Mouse (Mus musculus) 3T3-L1 (cell line): ENCODE data around the gene Pou5f1.

Source experiments
- DNase-seq: peaks from one replicate; pipeline ENCODE4 v3.0.0-alpha.2; 2015; ENCODE audit warnings: low read depth, low spot score

Gene Pou5f1

DNA sequence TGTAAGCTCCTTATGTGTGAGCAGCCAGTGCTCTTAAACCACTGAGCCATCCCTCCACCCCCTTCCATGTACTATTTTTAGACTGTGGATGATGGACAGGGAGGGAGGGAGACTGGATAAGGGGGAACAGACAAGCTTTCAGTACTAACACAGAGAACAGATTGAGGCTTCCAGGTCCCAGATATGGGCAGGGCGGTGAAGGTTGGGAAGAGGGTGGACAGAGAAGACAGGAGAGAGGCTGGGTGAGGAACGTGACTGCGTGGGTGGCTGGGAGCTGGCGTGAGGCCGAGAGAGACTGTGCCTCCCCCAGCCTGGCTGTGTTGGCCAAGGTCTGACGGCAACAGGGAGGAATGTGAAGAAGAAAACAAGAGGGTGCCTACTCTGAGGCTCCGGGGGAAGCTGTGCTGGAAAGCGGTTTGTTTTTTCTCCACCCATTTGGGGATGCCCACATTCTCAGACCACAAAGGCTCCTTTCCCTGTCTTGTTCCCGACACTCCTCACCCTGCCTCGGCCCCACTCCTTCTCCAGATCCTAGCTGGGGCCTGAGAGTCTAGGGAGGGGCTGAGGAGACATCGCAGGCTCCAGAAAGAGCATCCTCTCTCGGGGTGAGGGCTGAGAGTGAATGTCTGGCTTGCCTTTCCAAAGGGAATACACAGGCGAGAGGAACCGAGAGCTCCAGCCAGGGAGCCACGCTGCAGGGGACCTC lies 43.8 kb downstream of the Pou5f1 start:
- DNase-seq = peak; percentile 98

DNA sequence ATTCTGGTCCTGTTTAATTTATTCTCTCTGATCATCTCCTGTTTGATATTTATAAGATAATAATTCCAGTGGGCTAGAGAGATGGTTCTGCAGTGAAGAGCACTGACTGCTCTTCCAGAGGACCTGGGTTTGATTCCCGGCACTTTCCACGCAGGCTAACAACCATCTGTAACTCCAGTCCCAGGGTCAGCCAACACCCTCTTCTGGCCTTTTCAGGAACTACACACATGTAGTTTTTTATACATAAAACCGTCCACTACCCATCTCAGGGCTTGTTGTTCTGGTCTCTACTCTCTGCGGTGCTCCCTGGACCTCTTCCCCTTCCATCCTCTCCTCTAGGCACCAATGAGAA lies 44.3 kb downstream of the Pou5f1 start:
- peak; percentile 62 for DNase-seq

DNA sequence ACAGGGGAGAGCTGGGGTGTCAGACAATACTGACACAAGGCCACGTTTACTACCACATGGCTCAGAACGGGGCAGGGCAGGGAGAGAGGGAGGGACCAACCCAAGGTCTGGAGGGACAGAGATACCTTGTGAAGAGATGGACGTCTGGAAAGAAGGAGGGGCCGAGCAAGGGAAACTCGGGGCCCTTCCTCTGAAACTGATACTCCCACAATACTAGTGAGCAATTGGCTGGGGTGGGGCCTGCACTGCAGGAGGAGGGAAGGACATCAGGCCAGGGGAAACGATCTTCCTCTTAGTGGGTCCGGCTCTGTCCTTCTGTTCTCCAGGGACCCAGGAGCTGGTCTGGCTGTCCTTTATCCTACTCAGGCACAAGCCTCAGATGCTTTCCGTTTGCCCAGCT lies 45.1 kb downstream of the Pou5f1 start:
- DNase-seq = peak; percentile 66

DNA sequence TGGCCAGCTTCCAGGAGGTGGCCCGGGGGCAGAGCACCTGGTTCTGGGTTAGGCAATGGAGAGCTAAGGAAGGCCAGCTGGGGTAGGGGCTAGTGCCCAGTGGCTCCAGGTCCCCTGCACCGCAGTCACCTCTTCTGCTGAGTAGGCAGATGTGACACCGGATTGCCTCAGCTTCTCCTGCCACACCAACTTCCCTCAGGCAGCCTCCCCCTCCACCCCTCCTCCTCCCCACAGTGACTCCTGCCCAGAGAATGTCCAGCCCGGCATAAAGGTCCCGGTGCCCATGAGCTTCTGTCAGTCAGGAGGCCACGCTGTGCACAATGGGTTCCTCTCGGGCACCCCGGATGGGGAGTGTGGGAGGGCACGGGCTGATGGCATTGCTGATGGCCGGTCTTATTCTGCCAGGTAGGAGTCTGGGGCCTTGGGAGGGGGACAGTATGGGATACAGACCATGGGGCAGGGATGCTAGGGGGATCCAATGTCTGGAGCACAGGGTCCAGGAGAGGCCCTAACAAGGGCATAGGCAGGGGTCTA lies 46.1 kb downstream of the Pou5f1 start, which contains the start of gene Cdsn:
Gene Cdsn (plus strand): TSS at position 248 of the 534 bp plus-strand sequence.
- DNase-seq = peak; percentile 81

DNA sequence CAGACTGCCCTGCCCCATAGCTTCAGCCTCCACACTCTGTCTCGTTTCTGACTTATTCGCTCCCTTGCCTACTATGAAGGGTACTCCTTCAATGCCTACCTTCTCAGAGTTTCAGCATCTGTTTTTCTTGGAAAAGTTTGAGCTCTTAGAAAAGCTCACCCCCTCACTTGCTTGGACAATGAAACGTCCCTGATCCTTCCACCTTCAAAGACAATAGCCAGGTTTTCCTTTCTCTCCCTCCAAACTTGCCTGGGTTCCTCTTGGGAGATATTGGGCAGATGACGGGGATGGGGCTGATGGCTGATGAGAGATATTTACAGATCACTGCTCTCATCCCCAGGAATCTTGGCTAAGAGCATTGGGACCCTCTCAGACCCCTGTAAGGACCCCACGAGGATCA lies 48.5 kb downstream of the Pou5f1 start:
- no peak for DNase-seq

DNA sequence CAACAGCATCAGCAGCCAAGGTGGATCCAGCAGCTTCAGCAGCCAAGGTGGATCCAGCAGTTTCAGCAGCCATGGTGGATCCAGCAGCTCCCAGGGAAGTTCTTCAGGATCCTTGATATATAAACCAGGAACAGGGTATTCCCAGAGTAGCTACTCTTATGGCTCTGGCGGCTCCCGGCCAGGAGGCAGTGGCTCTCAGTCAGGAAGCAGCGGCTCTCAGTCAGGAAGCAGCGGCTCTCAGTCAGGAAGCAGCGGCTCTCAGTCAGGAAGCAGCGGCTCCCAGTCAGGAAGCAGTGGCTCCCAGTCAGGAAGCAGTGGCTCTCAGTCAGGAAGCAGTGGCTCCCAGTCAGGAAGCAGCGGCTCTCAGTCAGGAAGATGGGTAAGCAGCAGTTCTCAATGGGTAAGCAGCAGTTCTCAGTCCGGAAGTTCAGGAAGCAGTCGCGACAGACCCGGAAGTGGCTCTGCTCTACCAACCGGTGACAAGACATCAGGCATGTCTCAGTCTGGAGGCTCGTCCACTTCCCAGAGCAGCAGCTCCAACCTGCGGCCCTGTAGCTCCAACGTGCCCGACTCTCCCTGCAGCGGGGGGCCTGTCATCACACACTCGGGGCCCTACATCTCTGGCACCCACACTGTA lies 49.1 kb downstream of the Pou5f1 start:
- DNase-seq = no peak

DNA sequence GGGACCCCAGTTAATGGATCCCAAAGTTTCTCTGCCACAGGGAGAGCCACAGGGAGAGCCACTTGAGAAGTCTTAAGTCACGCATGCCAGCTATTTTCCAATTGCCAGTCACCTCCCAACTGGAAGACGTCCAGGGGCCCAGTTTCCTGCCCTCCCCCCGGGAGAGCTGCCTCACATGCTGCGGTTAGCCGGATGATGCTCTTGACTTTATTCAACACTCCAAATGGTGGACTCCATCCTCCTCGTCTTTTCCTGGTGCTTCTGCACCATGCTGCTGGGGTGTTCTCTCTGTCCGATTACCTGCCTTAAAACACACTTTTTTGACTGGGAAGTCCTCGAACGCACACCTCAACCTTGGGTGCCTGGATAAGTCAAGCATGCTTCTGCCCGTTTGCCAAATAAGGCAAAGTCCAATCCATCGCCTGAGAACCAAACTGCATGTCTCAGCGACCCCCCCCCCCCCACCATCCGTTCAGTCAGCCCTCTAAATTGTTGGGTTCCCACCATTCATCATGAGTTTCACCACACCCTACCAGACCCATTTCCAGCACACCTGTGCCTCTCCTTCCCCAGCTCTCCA lies 50.5 kb downstream of the Pou5f1 start:
- DNase-seq = no peak

DNA sequence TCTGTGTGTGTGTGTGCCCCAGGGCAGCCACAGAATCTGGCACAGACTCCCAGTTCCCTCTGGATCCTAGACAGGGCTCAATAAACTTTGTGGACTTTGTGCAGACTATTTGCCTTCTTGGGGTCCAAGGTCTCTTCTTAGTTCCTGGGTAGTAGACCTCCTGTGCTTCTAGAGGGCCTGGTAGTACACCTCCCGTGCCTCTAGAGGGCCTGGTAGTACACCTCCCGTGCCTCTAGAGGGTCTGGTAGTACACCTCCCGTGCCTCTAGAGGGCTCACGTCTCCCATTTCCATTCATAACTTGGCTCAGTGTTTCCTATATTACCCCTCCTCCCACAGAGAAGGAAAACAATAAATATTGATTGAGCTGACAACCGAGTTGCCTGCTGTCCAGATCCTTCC lies 51.0 kb downstream of the Pou5f1 start:
- DNase-seq = peak; percentile 90

DNA sequence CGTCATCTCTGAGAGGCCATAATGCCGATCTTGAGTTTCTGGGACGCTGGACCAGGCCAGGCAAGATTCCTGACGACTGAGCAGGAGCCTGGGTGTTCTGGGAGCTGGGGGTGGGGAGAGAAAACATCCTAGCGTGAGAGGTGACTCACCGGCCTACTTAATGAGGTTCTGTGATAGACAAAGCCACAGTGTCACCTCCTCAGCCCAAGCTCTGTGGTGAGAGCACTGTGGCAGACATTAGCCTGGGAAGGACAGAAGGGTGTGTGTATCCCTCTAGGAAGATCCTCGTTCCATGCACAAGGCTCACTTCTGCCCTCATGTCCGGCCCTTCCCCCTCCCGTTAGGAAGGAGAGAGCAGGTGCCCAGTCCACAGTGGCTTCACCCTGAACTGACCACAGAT lies 51.5 kb downstream of the Pou5f1 start:
- DNase-seq = peak; percentile 82

DNA sequence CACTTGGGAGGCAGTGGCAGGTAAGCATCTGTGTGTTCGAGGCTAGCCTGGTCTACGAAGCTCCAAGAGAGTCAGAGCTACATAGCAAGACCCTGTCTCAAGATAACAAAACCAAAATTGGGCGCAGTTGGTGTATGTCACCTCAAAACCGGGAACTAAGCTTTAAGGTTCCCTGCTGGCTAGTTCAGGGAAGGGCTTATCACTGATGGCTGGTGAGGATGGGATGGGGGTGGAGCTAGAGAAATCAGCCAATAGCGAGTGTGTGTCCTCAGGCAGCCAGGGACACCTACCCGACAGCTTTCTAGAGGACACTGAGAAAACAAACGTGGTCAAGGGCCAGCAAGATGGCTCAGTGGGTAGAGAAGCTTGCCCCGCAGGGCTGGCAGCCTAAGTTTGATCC lies 52.4 kb downstream of the Pou5f1 start:
- no peak for DNase-seq
